Mouse (Mus musculus) cerebellum, adult 2 months (tissue): ENCODE measurements around the gene Abca9.

Experiments
- CTCF ChIP-seq: fragments of 200-500 bp; IDR thresholded peaks from 2 replicates; pipeline ENCODE4 v1.5.1; 2011; ENCODE audit warnings: low read depth, mild to moderate bottlenecking, control low read depth, low read length, moderate library complexity, borderline replicate concordance; ENCODE audit not compliant: insufficient read depth
- POLR2A ChIP-seq: fragments of 200-500 bp; IDR thresholded peaks from 2 replicates; pipeline ENCODE4 v1.6.1; 2011; ENCODE audit warnings: low read length, control low read depth, borderline replicate concordance; ENCODE audit not compliant: insufficient read depth

- TF ChIP-seq POLR2A (no peak), CTCF (no peak)
Observed at GRCm38 (mm10) chr11:110060127-110060526, 107.9 kb downstream of the Abca9 start.
